Mouse (Mus musculus) heart, postnatal 10 days (tissue): ENCODE measurements around the gene Pqlc2. TPM values are rescaled to one million over a fixed set of nuclear protein-coding genes. Genes with fewer than 3 reads are reported as not detected.

Source experiments
- DNase-seq, 2 experiments: peaks; one replicate each; pipeline ENCODE4 v3.0.0; 2021
- intact Hi-C: fragments of 180-260 bp; cut with DNase I; formaldehyde crosslinking; loops from one replicate; pipeline ENCODE4 v1.15.1; 2025
- total RNA-seq, 2 experiments: library from RNA; stranded (reverse); gene quantifications; 2 replicates each; pipeline ENCODE4 v1.2.3; 2021

The Pqlc2 gene
- total RNA-seq, 2 experiments from 2014 or later, result 5.7 to 6.4 TPM

DNA sequence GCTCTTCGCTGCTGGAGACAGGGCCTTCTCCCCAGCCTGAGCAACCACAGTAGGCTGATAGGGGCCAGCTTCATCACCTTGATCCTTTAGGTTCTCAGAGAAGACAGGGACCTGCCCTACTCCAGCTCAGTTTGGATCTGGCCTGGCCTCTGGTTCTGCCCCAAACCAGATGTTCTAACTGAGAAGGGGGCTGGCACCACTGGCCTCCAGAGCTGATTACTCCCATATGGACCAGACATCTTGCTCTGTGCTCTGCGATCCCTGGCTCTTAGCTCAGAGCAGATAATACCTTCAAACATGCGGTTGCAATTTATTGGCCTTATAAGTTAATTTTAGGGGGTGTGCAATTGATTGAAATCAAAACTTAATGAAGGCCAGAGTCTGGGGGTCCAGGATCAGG is 43.2 kb downstream of the Pqlc2 start:
- intact Hi-C loops, result no loop called here
- DNase-seq, result no peak

DNA sequence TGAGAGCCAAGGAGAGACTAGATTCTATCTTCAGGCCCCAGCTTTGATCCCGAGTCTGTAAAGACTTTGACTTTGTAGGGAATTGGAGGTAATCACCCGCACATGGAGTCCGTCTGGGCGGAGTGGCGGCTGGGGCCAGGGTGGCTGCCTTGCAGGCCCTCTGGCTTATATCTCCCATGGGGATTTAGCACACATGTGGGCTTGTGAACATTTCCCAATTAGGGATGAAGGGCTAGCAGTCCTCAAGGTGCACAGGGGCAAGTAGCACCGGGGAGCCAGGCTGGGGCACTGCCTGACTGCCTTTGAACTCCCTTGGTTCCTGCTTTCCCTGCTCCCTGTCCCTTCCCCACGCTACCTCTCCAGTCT is 44.0 kb downstream of the Pqlc2 start:
- intact Hi-C loops, result no loop called here
- DNase-seq, result no peak

DNA sequence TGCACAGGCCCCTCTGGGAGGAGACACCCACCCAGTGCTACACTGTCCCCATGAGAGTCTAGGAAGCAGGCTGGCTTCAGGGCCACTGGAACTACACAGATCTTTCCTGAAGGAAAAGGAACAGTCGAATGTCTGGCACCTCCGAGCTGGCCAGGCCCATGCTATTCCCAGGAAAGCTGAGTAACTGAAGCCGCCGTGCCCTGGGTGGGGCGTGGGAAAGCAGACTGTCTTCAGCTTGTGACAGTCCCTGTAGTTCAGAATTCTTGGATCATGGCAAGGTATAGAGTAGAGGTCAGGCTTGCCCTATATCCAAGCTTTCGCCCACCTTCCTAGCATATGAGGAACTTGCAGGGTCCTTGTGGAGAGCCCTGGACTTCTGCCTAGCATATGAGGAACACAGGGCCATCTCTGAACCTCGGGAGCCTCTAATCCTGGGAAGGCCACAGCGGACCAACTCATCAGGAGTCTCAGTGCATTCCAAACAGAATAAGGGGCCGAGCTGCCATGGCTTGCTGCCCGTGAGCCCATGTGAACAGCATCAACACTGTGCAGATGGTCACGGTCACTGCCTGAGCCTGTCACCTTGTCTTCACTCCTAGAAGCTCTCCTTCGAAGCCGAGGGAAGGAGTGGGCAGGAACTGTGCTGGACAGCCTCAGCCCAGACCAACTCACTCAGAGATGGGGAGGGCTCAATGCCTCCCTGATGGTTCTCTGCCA is 44.6 kb downstream of the Pqlc2 start:
- intact Hi-C loops, result no loop called here
- DNase-seq, result no peak

DNA sequence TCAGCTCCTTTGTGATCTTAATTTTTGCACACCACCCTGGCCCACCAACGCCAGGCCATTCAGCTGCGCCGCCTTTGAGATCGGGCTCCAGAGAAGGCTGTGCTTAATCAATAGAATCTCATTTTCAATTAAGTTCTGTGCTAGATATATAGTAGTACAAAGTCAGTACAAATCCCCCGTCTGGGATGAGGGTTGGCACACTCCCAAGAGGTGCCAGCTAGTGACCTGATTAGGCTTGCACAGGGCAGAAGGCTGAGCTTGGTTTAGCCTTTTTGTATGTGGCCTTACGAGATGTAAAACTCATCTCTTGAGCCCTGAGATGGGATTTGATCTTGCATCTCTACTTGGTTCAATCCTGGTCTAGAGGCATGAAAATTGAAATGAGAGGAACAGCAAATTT is 47.5 kb downstream of the Pqlc2 start:
- intact Hi-C loops, result no loop called here
- DNase-seq, result no peak

DNA sequence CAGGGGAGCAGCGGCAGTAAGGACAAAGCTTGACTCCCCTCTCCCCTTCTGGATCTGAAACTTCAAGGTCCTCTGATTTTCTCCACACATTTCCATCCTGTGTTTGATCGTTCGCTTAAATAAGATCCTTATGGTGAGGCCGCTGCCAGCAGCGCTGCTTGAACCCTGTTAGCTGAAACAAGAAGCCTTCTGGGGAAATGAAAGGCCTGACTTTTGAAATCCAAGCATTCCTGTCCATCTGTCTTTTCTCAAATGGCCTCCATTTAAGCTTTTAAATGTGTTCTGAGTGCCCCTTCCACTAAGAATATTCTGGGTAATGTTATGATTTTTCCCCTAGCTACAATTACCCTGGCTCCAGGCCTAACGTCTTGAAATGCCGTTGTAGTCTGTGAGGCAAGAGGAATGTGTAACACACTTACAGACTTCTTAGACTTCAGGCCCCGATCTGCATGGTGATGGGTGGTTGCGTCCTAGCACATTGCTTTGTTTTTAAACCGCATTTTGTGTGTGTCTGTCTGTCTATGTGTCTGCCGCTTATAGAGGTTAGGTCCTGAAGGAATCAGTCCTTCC is 51.1 kb downstream of the Pqlc2 start:
- intact Hi-C loops, result no loop called here
- no peak for DNase-seq

DNA sequence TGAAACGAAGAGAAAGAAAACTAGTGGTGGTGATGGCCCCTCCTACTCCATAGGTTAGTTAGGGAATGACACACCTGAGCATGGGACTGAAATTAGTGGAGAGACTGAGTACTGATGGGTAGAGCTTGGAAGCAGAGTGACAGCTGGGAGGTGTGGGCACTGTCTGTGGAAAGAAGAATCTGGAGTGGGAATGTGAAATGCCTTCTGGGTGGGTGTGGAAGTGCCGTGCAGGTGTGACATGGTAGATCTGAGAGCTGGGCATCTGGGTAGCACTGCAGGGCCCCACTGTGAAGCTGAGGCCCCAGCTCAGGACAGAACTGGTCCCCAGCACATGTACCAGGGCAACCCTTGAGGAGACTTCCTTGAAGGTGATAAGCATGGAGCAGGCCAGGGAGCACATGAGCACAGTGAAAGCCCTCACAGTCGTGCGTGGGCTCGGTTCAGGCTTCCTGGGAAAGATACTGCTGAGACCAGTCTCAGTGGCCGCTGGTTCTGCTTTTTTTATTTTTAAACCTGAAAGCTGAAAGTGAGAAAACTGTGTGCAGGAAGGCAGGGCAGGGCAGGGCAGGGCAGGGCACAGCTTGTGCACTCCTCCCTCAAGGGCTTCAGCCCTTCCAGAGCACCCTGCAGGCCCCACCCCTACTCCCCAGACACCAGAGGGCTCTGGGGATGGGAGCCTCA is 51.7 kb downstream of the Pqlc2 start:
- DNase-seq, result no peak
- intact Hi-C loops, result no loop called here

DNA sequence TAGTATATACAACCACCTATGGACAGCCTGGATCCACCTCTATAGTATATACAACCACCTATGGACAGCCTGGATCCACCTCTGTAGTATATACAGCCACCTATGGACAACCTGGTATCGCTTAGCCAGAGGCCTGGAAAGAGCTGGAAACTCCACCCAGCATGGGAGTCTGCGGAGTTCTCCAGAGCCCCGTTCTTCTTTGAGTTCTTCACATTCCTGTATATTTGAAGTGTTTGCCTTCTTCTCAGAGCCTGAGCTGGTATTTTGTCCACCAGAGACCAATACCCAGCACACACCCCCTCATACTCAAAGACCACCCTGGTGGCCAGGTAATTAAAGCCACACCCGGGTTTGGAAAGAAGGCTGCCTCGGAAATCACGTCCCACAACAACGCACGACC is 53.8 kb downstream of the Pqlc2 start:
- DNase-seq, result no peak
- intact Hi-C loops, result no loop called here

DNA sequence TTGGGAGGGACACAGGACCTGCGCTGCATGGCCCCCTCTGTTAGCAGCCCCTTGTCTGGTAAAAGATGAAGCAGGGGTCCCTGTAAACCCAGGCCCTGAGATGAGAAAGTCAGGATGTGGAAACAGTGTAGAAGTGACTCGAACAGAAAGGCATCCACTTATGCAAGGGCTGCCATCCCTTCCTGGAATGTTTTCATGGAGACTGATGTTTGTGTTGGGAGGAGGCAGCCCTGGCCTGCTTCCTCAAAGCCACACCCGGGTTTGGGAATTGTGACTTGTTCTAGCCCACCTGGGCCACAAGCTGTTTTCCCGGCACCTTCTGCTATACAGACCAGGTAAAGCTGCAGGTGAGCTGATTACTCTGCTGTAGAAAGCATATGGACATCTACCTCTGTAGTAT is 54.4 kb downstream of the Pqlc2 start:
- DNase-seq, result no peak
- intact Hi-C loops, result no loop called here

DNA sequence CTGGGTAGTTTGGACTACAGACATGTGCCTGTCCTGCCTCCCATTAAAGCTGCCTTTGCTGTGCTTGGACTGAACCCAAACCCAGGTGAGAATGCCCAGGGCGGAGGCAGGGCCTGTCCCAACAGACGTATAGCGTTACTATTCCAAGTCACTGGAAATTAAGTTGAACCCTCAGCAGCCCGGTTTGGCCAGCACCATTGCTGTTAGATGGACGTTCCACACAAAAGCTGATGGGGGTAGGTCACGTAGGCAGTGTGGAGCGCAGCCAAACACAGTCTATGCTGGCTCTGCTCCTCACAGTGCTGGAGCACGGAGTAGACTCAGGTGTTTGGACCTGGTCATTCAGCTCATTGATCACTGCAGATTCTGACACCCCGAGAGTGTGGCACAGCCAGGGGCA is 57.3 kb downstream of the Pqlc2 start:
- intact Hi-C loops, result loop anchor here (5.0 kb wide), 1 partner anchor 106 kb away; no protein-coding TSS in a partner anchor
- peak in 1 of 2 experiments; percentile 56 for DNase-seq

DNA sequence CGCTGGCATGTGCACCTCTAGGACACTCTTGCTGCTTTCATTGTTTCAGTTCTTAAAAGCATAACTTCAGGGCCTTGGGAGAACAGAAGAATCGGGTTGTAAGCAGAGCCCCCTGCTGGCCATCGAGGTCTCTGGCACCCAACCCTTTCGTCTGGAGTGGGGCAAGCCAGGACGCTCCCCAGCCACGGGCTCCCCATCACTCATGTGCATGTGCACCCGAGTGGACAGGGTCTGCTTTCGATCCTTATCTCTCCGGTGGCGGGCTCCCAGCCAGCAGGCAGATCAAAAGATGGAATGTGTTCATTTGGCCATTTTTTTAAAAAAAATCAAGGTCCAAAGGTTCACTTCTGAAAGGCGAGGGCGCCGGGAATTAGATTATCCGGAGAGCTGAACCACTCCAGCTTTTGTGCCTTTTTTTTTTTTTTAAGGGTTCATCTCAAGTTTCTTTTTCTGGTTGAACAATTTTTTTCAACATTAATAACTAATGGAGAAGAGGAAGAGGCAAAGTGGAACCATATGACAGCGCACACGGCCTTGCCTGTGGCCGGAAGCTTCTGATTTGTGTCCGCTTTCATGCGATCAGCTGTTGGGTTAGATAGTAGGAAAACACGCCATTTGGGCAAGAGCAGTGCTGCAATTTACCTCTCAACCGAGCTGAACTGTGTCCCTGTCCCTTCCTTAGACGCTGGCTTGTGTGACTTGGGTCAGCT is 58.3 kb downstream of the Pqlc2 start:
- peak; percentile 84 to 89 for DNase-seq
- intact Hi-C loops, result loop anchor here (1.0 to 5.0 kb wide), 2 partner anchors 105 to 166 kb away; no protein-coding TSS in a partner anchor

DNA sequence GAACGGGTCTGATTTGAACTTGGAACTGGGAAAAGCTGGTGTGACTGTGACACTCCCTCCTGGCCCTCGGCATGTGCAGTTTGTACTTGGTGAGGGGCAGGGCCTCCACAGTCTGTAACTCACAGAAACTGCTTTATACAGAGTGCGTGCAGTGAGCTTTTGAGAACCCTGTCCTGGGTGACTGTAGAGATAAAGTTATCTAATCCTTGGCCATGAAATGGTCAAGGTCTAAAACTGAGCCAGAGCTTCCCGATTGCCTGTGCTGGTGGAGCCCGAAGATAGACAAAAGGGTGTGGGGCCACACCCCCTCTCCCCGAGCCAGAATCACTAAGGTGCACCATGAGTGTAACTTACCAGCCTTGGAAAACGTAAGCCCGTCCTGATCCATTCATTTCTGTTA is 59.6 kb downstream of the Pqlc2 start:
- intact Hi-C loops, result loop anchor here (5.0 kb wide), 1 partner anchor 104 kb away; no protein-coding TSS in a partner anchor
- DNase-seq, result no peak

DNA sequence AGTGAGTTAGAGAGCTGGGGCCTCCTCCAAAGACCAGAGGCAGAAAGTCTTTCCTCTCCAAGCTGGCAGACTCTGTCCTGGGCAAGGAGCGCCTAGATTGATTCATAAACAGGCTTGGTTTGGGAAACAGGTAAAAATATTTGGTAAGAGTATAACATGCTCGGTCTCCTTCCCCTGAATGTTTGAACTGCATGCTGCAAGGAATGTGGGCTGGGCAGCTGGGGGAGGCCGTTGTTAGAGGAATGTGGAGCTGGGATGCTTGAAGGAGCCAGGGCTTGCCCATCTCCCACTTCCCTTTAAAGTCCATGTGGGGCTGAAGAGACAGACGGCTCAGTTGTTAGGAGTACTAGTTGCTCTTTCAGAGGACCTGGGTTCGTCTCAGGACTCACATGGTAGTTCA is 60.5 kb downstream of the Pqlc2 start:
- intact Hi-C loops, result loop anchor here (5.0 kb wide), 1 partner anchor 103 kb away; no protein-coding TSS in a partner anchor
- no peak for DNase-seq

DNA sequence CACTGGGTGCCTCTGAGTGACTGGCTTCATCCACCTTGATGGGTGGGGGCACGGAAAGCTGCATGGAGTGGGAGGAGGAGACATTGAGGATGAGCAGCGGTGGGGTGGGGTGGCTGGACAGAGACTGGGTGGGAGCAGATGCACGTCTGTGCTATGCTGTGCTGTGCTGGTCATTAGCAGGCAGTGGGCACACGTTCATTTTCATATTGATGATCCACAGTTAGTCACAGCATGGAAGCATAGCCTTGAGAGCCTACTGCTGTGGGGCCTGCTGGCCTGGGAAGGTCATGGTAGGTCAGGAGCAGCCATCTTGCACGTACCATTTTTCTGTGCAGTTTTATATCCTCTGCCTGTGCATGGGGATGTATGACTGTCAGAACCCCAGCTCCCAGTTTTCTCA is 61.8 kb downstream of the Pqlc2 start:
- intact Hi-C loops, result loop anchor here (5.0 kb wide), 1 partner anchor 121 kb away; no protein-coding TSS in a partner anchor
- no peak for DNase-seq

DNA sequence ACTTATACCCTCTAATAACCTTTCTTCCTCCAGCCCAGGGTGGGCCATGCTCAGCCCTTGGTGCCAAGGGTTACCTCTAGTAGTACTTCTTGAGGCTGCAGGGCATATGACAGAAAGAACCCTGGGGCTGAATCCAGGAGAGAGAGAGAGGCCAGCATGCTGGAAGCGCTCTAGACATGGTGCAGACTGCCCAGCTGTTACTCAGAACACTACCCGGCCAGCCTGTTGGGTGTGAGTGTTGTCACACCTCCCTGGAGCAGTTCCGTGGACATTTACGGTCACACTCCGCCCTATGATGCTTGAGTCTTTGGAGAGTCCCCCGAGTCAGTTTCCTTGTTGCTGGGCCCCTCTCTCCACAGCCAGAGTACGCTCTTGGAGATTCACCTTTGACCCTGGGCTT is 62.5 kb downstream of the Pqlc2 start:
- intact Hi-C loops, result loop anchor here (5.0 kb wide), 1 partner anchor 121 kb away; no protein-coding TSS in a partner anchor
- DNase-seq, result no peak

DNA sequence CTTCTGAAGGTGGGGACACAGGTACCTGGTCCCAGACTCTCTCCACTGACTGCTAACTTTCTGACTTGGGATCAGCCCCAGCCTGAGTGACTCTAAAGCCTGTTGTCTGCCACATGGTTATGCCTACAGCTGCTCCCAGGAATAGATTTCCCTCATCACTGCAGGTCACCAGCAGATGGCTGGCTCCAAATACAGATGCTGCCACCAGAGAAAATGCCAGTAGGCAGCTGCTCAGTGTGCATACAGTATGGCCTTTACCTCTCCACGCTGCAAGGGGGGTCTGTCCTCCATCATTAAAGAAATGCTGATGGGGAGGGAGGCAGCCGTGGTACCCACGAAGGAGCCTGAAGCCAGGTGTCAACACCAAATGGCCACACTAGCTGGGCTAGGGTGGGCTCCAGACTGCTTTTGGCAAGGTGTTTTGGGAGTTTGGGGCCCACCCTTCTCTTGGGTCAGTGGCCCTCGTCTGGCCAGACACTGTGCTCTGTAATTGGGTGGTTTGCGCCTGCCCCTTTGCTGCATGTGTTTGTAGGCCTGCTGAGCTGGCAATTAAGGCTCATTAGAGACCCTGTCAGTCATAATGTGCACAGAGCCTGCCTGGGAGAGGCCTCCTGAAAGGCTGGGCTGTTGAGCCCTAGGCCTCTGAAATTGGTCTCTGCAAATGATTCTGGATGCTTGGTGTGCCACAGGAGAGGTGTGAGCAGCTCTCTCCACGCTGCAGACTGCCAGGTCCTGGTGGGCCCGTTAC is 64.2 kb downstream of the Pqlc2 start:
- DNase-seq, result no peak
- intact Hi-C loops, result loop anchor here (5.0 kb wide), 1 partner anchor 119 kb away; no protein-coding TSS in a partner anchor

DNA sequence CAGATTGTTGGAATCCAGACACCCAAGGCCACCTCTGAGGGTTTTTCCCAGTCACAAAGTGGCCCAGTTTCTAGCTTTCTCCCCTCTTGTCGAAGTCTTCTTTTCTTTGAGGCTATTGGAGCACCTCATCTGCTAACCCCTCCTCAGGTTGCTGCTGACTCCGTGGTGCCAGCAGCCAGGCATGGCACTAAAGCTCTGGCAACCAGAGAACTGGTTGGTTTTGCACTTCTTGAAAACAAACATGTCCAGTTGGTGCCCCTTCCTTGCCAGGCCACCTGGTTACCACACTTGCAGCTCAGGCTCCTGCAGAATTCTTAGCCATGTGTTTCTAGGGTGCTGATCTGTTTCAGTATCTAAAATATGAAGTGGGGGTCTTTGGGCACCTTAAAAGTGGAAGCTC is 65.0 kb downstream of the Pqlc2 start:
- intact Hi-C loops, result loop anchor here (5.0 kb wide), 1 partner anchor 118 kb away; no protein-coding TSS in a partner anchor
- DNase-seq, result no peak

DNA sequence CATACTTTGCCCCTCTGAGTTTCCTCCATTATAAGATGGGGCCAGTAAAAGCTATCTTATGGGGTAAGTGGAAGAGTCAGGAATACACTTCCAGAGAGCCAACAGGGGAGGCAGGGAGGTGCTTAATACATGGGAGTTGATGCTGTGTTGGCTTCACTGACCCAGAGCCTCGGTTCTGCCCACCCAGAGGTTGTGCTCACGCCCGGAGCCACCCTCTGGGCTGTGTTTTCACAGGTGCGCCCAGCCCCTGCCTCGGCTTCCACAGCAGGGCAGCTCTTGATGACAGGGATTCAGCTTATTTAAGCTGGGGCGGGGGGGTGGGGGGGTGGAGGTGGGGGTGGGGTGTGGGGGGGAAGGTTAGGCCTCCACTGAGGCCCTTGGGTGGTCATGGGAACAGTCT is 65.7 kb downstream of the Pqlc2 start:
- no peak for DNase-seq
- intact Hi-C loops, result loop anchor here (5.0 kb wide), 1 partner anchor 117 kb away; no protein-coding TSS in a partner anchor

DNA sequence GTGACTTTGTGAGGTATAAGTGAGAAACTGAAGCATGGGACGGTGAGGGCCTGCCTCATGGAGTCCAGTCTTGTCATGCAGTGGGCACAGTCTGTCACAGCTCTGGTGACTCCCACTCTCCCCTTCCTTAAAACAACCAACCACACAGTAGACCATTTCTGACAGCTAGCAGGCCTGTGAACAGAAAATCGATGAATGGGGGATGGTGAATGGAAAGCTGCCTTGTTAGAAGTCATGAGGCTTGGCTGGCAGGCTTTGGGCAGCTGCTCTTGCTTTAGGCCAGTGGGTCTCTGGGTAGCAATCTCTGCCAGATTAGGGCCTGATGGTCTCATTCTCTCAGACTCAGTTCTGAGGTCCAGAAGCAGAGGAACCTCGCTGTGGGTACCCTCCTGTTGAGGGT is 66.3 kb downstream of the Pqlc2 start:
- DNase-seq, result no peak
- intact Hi-C loops, result no loop called here
